Mouse (Mus musculus) small intestine, adult 2 months (tissue): ENCODE data around the gene Srp9.

Source experiments
- CTCF ChIP-seq: fragments of 200-500 bp; IDR thresholded peaks from 2 replicates; pipeline ENCODE4 v1.5.1; 2012; ENCODE audit warnings: low read depth, mild to moderate bottlenecking, control low read depth, inconsistent platforms, low read length, moderate library complexity, mixed read lengths; ENCODE audit not compliant: insufficient replicate concordance, insufficient read length; ENCODE audit errors: extremely low read depth
- POLR2A ChIP-seq: fragments of 200-500 bp; IDR thresholded peaks from 2 replicates; pipeline ENCODE4 v1.6.1; 2012; ENCODE audit warnings: low read depth, mild to moderate bottlenecking, control low read depth, inconsistent platforms, low read length, moderate library complexity

DNA sequence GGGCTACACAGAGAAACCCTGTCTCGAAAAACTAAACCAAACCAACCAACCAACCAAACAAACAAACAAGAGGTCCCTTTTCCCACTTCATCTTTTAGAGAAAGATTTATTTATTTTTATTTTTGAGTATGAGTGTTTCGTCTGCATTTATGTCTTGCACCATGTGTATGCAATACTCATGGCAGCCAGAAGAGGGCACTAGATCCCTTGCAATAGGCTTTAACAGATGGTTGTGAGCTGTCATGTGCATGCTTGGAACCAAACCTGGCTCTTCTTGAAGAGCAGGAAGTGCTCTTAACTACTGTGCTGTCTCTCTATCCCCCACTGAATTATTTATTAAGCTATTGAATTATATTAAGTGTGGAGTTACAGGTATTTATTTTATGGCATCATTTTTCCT, 25.4 kb downstream of the Srp9 start:
- TF ChIP-seq POLR2A (no peak), CTCF (no peak)
